Mouse (Mus musculus): ENCODE results near the gene Dnah2.

Gene Dnah2

GRCm38 (mm10) chr11:69390400-69391034 is 158.4 kb downstream of the Dnah2 start:
- DNase-seq (ENCODE audit: low spot score in 2 of 2) = peak; percentile 78 to 79

DNA sequence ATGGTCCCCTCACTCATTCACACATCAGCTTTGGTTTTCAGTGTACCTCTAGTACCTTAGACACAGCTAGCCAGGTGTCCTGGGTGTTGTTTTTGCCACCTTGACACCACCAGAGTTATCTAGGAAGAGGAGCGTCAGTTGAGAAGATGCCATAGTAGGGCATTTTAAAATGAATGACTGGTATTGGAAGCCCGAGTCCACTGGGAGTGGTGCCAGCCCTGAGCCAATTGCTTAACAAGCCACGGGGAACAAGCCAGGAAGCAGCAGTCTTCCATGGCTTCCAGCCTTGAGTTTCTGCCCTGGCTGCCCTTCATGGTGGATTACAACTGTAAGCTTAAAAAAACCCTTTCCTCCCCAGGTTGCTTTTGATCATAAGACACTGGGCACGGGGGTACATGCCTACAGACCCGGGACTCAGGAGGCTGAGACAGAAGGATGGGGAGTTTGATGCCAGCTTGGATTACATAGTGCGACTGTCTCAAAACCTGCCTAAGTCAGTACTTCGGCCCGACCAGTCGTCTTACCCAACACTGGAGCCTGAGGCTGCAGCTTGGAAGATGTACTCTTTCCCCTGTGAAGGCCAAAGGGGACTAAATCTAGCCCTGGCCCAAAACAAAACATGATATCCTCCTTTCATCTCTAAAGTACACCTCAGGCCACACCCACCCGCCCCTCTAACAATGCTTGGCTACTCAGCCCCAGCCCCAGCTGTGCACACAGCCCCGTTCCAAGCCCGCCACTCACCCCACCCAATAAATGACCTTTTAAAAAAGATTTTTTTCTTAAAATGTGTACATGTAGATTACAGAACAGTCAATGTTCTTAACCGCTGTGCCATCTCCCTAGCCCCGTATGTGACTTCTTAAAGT is 159.1 kb downstream of the Dnah2 start:
- peak in 1 of 2 experiments; percentile 53 for DNase-seq (ENCODE audit: low spot score in 2 of 2)

- DNase-seq (ENCODE audit: low spot score in 2 of 2) = no peak
Observed at GRCm38 (mm10) chr11:69388680-69389079, 160.2 kb downstream of the Dnah2 start.

DNA sequence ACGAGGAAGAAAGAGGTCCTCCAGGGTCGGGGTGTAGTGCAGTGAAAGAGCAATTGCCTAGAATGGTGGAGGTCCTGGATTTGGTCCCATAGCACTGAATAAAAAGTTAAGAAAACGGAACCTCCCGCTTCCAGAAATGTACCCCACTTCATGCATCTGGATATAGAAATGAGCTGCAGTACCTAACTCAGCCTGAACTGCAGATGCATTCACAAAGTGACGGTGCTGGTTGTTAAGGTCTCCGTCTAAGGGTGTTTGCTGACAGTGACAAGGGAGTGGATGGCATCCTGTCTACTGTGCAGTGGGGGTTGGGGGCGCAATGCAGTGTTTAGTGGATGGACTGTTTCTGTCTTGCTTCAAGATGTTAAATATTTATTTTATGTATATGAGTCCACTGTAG is 162.2 kb downstream of the Dnah2 start:
- DNase-seq (ENCODE audit: low spot score in 2 of 2) = no peak

- no peak for DNase-seq (ENCODE audit: low spot score in 2 of 2)
Observed at GRCm38 (mm10) chr11:69384979-69385378, 163.9 kb downstream of the Dnah2 start.

DNA sequence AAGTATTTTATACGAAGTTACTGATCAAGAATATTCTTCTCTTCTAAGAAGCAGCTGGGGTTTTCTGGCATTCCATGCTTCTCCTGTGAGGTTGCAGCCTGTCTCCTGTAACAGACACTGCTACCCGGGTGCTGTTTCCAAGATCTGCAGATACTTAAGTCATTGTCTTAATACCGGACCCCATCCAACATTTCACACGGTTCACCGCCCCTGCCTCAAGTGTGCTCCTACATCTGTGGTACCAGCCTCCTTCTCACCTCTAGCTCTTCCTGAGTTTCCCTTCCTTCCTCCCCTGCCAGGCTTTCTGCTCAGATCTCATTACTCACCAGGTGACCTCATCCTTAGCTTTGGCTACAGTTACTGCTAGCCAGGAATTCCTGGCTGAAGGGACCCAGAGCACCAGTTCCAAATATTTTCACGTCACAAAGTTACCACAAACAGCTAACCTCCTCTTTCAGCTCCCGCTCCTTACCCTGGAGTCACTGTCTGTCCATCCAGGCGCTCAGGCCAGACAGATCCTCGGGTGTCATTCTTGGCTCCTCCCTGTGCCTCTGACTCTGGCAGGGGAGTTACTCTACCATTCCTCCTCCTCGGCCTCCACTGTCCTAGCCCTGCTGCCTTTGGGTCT is 166.3 kb downstream of the Dnah2 start:
- no peak for DNase-seq (ENCODE audit: low spot score in 2 of 2)

DNA sequence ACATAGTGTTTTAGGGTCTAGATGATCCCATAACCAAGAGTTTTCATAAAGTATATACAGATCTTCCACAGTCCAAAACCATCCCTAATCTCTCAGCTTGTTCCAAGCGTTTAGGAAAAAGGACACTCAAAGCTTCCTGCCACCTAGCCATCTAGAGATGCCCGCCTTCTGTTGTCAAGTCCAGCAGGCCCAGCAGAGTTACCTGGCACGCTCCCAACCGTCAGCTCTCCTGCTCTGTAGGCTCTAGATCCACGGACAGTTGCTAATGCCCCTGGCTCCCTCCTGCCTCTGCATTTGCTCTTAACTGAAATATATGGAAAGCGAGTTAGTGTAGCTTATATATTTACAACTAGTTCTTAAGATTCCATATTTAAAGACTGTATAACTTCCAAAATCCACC is 167.6 kb downstream of the Dnah2 start:
- DNase-seq (ENCODE audit: low spot score in 2 of 2) = no peak

DNA sequence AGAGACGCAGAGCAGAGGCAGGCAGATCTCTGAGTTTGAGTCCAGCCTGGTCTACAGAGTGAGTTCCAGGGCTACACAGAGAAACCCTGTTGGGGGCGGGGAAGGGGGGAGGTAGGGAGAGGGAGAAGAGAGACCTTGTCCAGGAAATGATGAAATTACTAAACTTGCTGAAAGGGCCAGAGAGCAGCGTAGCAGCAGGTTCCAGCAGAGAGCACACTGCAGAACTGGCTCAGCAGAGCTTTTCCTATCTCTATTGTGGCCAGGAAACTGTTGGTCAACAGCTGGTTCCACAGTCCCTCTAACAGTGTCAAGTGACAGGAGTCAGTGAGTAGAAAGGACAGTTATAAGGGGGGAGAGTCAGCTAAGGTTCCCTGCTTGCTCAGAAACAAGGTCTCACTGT is 169.3 kb downstream of the Dnah2 start:
- no peak for DNase-seq (ENCODE audit: low spot score in 2 of 2)

GRCm38 (mm10) chr11:69377766-69378165 is 171.1 kb downstream of the Dnah2 start:
- no peak for DNase-seq (ENCODE audit: low spot score in 2 of 2)

- no peak for DNase-seq (ENCODE audit: low spot score in 2 of 2)
Observed at GRCm38 (mm10) chr11:69375646-69376045, 173.3 kb downstream of the Dnah2 start.

DNA sequence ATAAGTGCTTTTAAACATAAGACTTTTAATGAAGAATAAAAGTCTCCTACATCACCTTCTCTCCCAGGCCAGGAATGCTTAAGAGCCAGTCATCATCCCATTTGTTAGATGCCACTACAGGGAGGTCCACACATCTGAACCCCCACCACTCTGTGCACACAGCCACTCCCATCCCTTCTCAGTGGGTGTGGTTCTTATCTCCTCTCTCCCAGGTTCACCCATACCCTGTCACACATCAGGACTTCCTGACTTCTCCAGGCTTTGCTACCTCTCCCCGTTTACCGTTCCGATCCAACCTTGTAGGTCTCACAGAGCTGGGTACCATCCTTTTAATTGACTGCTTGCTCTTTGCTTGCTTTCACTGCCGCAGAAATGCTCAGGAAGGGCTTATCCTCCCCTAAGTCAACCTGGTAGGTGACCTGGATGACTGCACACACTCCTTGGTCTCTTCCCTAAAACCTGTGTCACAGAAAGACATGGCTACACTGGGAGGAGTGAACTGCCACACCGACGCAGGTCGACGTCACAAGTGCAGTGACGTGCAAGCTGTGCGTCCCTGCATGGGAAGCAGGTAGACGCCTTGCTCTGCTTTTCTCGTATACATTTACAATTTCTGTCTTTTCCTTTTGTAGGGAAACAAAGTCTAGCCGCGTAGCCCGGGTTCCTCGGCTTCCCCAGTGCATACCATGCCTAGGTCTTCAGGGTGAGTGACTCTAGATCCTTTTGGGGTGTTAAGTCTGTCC is 175.5 kb downstream of the Dnah2 start:
- DNase-seq (ENCODE audit: low spot score in 2 of 2) = no peak

DNA sequence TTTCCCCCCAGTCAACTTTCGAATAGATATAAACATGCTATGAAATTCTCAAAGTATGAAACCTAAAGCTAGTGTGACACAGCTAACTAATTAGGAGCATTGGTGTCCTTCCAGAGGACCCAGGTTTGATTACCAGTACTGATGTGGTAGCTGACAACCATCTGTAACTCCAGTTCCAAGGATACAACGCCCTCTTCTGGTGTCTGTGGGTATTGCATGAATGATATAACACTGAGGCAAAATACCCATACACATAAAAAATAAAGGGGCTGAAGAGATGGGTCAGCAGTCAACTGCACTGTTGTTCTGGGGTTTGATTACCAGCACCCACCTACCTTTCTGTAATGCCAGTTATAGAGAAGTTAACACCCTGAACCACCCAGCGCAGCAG is 176.1 kb downstream of the Dnah2 start:
- DNase-seq (ENCODE audit: low spot score in 2 of 2) = no peak

DNA sequence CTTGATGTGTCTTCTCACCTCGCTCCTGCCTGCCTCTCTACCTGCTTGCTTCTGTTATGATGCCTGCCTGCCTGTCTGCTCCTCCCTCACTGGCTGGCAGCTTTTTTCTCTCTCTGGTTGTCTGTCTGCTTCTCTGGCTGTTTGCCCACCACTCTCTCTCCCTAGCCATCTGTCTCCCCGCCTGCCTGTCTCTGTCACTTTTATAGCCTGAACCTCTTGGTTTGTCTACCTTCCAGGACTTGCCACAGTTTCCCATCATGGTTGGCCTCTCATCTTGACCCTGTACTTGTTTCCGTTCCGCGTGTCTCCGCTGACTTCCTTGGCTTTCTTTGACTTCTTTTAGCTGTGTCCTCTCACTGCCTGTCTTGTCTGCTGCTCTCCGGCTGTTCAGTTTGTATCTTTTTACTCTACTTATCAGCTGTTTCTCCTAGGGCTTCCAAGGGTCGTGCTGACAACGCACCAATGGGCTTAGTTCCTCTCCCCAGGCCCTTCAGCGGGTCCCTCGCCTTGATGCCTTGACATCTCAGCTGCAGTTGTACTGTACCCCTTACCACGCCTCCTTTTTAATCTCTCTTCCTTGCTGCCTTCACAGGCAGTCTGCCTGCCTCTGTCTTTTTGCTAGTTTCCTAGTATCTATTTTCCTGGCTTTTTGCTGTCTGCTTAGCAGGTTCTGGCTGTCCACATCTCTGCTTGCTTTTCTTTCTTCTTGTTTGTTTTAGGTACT is 176.7 kb downstream of the Dnah2 start:
- peak; percentile 76 to 77 for DNase-seq (ENCODE audit: low spot score in 2 of 2)

- peak in 1 of 2 experiments; percentile 10 for DNase-seq (ENCODE audit: low spot score in 2 of 2)
Observed at GRCm38 (mm10) chr11:69371601-69372000, 177.3 kb downstream of the Dnah2 start.

DNA sequence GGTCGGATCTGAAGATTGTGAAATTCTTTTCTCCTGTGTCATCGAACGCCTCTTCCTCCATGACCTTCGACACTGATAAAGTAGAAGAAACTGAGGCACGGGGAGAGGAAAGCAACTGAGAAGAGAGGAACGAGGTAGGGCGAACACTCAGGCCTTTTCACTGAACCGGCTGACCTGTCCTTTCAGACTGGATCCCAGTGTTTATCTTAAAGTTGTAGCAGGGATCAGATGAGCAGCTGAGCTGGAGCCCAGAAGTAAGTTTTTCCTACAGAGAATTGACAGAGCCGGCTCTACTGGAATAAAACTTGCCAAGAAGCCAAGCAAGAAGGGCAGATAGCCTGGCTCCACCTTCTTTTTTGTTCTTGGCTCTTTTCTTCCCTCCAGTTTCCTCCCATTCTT is 178.1 kb downstream of the Dnah2 start:
- DNase-seq (ENCODE audit: low spot score in 2 of 2) = no peak
